Mouse (Mus musculus): ENCODE measurements around the gene Vmn1r230.

The Vmn1r230 gene

GRCm38 (mm10) chr17:20840144-20840543 is at the start of gene Vmn1r230:
Vmn1r230 (plus strand) TSS chr17:20840444.
- DNase-seq (ENCODE audit: low read depth, low spot score) = no peak

GRCm38 (mm10) chr17:20811255-20811654 is 29.0 kb upstream of the Vmn1r230 start, which contains the start of gene Vmn1r229:
Vmn1r229 (plus strand) TSS chr17:20811555.
- no peak for DNase-seq (ENCODE audit: low read depth, low spot score)

Data from brain, embryonic 18.5 days (tissue).